Mouse (Mus musculus): ENCODE results near the gene Ctnnbl1.

DNA sequence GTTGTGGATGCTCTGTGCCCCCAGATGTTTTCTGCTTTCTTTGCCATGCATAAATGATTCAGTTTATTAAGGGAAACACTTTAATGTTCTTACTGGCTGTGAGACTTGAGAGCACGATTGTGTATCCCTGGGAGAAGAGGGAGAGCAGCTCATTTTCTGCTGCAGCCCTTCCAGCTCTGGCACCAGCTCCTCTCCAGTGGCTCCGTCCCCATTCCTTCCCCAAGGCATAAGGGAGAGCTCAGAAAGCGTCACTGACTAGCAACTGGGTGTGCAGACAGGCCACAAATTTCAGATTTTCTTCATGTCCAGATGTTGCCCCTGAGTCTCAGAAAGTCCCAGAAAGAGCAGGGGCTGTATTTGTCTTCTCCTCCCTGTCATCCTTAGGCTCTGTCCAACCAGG is 67.9 kb downstream of the Ctnnbl1 start:
- TF ChIP-seq CTCF (IDR thresholded peaks at IDR 0.05; ENCODE audit: control insufficient read depth, insufficient read depth, insufficient replicate concordance, low read depth, low read length) (no peak), POLR2A (IDR thresholded peaks at IDR 0.05; ENCODE audit: control insufficient read depth, low read depth, low read length) (no peak)
